Comparison of ENCODE assay signal across 10 mouse cellular contexts in the genomic region with DNA sequence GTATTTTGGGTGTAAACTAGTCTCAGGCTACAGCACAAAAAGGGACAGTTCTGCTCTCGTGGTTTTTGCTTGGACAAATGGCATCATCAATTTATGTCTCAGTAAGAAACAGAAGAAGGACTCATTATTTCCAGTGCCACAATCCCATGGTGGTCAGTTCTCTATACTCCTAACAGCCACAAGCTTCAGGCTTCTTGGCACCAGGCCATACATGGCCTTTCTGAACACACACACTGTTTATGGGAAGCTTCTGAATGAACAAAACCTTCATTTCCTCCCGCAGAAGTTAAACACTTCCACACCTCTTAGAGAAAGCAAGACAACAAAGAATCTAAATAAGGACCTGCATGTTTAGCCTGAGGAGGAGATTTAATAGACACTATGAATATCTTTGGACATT.
DNase-seq lines count a peak whose midpoint lies in the region; ATAC-seq lines count a peak whose summit lies in the region.
"Had no signal": no experiment of that assay in that cellular context is flagged by ENCODE, and none has a peak within 500 bp of the region (broad histone marks: within the 10 kb centered on the region; RNA-seq: fewer than 3 reads in every experiment).

No protein-coding gene starts in this region.

- H3K4me2 ChIP-seq in embryonic facial prominence, embryonic 14.5 days (ENCODE audit: low read depth, low read length), result no peak overlapping the region
- no peak overlapping the region for H3K4me2 ChIP-seq in midbrain, embryonic 14.5 days (ENCODE audit: low read length)
- H3K4me2 ChIP-seq in midbrain, embryonic 11.5 days, result no peak overlapping the region

- H3K36me3 ChIP-seq in embryonic facial prominence, embryonic 14.5 days (ENCODE audit: control insufficient read depth, insufficient read depth, low read length), result no peaks in the 10 kb centered on the region
- no peaks in the 10 kb centered on the region for H3K36me3 ChIP-seq in embryonic facial prominence, embryonic 10.5 days (replicated peaks)
- H3K36me3 ChIP-seq in midbrain, embryonic 14.5 days (ENCODE audit: control insufficient read depth, insufficient read depth, low read length), result no peaks in the 10 kb centered on the region
- no peaks in the 10 kb centered on the region for H3K36me3 ChIP-seq in midbrain, embryonic 11.5 days (ENCODE audit: control insufficient read depth, insufficient read depth, low read length)

- WGBS in embryonic facial prominence, embryonic 14.5 days, result 45% methylated on average over 2 of the region's 2 CpGs
- 74% methylated on average over 2 of the region's 2 CpGs for WGBS in embryonic facial prominence, embryonic 10.5 days
- 47% methylated on average over 2 of the region's 2 CpGs for WGBS in midbrain, embryonic 14.5 days
- 85% methylated on average over 2 of the region's 2 CpGs for WGBS in midbrain, embryonic 11.5 days

- ATAC-seq in embryonic facial prominence, embryonic 14.5 days (ENCODE audit: low read depth), result 0 out of 2 replicates have a peak, but pooled peaks have one; percentile 41
- ATAC-seq in midbrain, embryonic 14.5 days (ENCODE audit: low FRiP score, low TSS enrichment), result no peak
- ATAC-seq in midbrain, embryonic 11.5 days (ENCODE audit: low FRiP score), result no peak
- ATAC-seq: inflammation-experienced regulatory T-cells, adult 6 months had no signal

- peak; percentile 28 for DNase-seq in embryonic facial prominence, embryonic 14.5 days (ENCODE audit: low spot score)
- DNase-seq in embryonic facial prominence, embryonic 10.5 days (ENCODE audit: low spot score), result no peak
- peak; percentile 56 for DNase-seq in midbrain, embryonic 14.5 days
- no peak for DNase-seq in midbrain, embryonic 11.5 days (ENCODE audit: low spot score, missing footprints)
- peak; percentile 58 to 62 for DNase-seq in cerebellum, postnatal 14 days
- DNase-seq in mesoderm, embryonic 11.5 days (ENCODE audit: low read depth, low spot score), result peak; percentile 2
- DNase-seq in urinary bladder, postnatal 36 days (ENCODE audit: low spot score in 2 of 2), result no peak
- DNase-seq in thymus, postnatal 10 days (ENCODE audit: low spot score in 2 of 2), result no peak
- DNase-seq: heart, adult 18-20 months had no signal

- no peaks in the 10 kb centered on the region for H3K27me3 ChIP-seq in embryonic facial prominence, embryonic 14.5 days (replicated peaks; ENCODE audit: control insufficient read depth, insufficient read depth, low read length)
- H3K27me3 ChIP-seq in embryonic facial prominence, embryonic 10.5 days (replicated peaks; ENCODE audit: low read depth, poor library complexity, severe bottlenecking), result no peaks in the 10 kb centered on the region
- H3K27me3 ChIP-seq in midbrain, embryonic 14.5 days (ENCODE audit: control insufficient read depth, insufficient read depth, low read length), result no peaks in the 10 kb centered on the region
- H3K27me3 ChIP-seq in midbrain, embryonic 11.5 days (ENCODE audit: control insufficient read depth, insufficient read depth, low read length), result no peaks in the 10 kb centered on the region

- H3K9ac ChIP-seq in embryonic facial prominence, embryonic 14.5 days (ENCODE audit: low read depth, low read length), result no peak overlapping the region
- no peak overlapping the region for H3K9ac ChIP-seq in midbrain, embryonic 14.5 days (replicated peaks; ENCODE audit: low read length)
- no peak overlapping the region for H3K9ac ChIP-seq in midbrain, embryonic 11.5 days (ENCODE audit: low read length)

- H3K9me3 ChIP-seq in embryonic facial prominence, embryonic 14.5 days (ENCODE audit: control insufficient read depth, low read length), result no peaks in the 10 kb centered on the region
- no peaks in the 10 kb centered on the region for H3K9me3 ChIP-seq in embryonic facial prominence, embryonic 10.5 days
- H3K9me3 ChIP-seq in midbrain, embryonic 14.5 days (ENCODE audit: control insufficient read depth, low read length), result no peaks in the 10 kb centered on the region
- H3K9me3 ChIP-seq in midbrain, embryonic 11.5 days (ENCODE audit: control insufficient read depth, low read length), result no peaks in the 10 kb centered on the region

- no peak overlapping the region for H3K27ac ChIP-seq in embryonic facial prominence, embryonic 14.5 days (replicated peaks; ENCODE audit: low read depth, low read length)
- H3K27ac ChIP-seq in embryonic facial prominence, embryonic 10.5 days (replicated peaks), result no peak overlapping the region
- H3K27ac ChIP-seq in midbrain, embryonic 14.5 days (replicated peaks; ENCODE audit: low read depth, low read length), result no peak overlapping the region
- no peak overlapping the region for H3K27ac ChIP-seq in midbrain, embryonic 11.5 days (ENCODE audit: low read depth, low read length)

- no peaks in the 10 kb centered on the region for H3K4me1 ChIP-seq in embryonic facial prominence, embryonic 14.5 days (ENCODE audit: control insufficient read depth, insufficient read depth, low read length)
- H3K4me1 ChIP-seq in embryonic facial prominence, embryonic 10.5 days, result no peaks in the 10 kb centered on the region
- no peaks in the 10 kb centered on the region for H3K4me1 ChIP-seq in midbrain, embryonic 14.5 days (ENCODE audit: control insufficient read depth, insufficient read depth, low read length)
- no peaks in the 10 kb centered on the region for H3K4me1 ChIP-seq in midbrain, embryonic 11.5 days (ENCODE audit: control insufficient read depth, insufficient read depth, low read length)

- no peak overlapping the region for H3K4me3 ChIP-seq in embryonic facial prominence, embryonic 14.5 days (ENCODE audit: low read depth, low read length)
- no peak overlapping the region for H3K4me3 ChIP-seq in embryonic facial prominence, embryonic 10.5 days
- no peak overlapping the region for H3K4me3 ChIP-seq in midbrain, embryonic 14.5 days (replicated peaks; ENCODE audit: low read depth, low read length)
- H3K4me3 ChIP-seq in midbrain, embryonic 11.5 days (ENCODE audit: low read depth, low read length), result no peak overlapping the region

Comparison
In these comparisons a context has a peak if more than half of its experiments do, and no peak if none do; other contexts are left out.
1. DNase-seq: peak in embryonic facial prominence, embryonic 14.5 days (single experiment), midbrain, embryonic 14.5 days (single experiment), cerebellum, postnatal 14 days (2 of 2) and mesoderm, embryonic 11.5 days (single experiment); none in embryonic facial prominence, embryonic 10.5 days (single experiment), midbrain, embryonic 11.5 days (single experiment), urinary bladder, postnatal 36 days (0 of 2) and thymus, postnatal 10 days (0 of 2).